Comparison of ENCODE assay signal across 8 mouse cellular contexts in genomic region chr6:100833355-100833754, GRCm38 (mm10). TPM values are rescaled to one million over a fixed set of nuclear protein-coding genes. Genes with fewer than 3 reads are reported as not detected.
DNase-seq lines count a peak whose midpoint lies in the region; ATAC-seq and TF ChIP-seq lines count a peak whose summit lies in the region.

Gene Ppp4r2 (plus strand): TSS chr6:100833622.

- under 1% methylated on average over 47 of the region's 50 CpGs for WGBS in embryonic facial prominence, embryonic 13.5 days
- WGBS in heart, adult 2 months, result under 1% methylated on average over 42 of the region's 50 CpGs
- WGBS in limb, embryonic 13.5 days, result 3% methylated on average over 24 of the region's 50 CpGs
- WGBS in midbrain, embryonic 16.5 days, result under 1% methylated on average over 17 of the region's 50 CpGs

- H3K4me1 ChIP-seq in embryonic facial prominence, embryonic 13.5 days, result peaks cover 18% of the 10 kb centered on the region; the same call in 1 of the 2 replicates
- H3K4me1 ChIP-seq in heart, adult 2 months (ENCODE audit: control insufficient read depth, insufficient read depth, low read length), result peaks cover 2% of the 10 kb centered on the region
- H3K4me1 ChIP-seq in limb, embryonic 13.5 days, result peaks cover 18% of the 10 kb centered on the region
- H3K4me1 ChIP-seq in midbrain, embryonic 16.5 days (ENCODE audit: control insufficient read depth, insufficient read depth, low read length), result peaks cover 25% of the 10 kb centered on the region

- no peak for TF ChIP-seq CTCF in heart, adult 2 months (IDR thresholded peaks at IDR 0.05)

- H3K27ac ChIP-seq in embryonic facial prominence, embryonic 13.5 days, result peak within 1 kb of the TSS; percentile 91
- peak within 1 kb of the TSS; percentile 79 for H3K27ac ChIP-seq in heart, adult 2 months
- peak within 1 kb of the TSS; percentile 91 for H3K27ac ChIP-seq in limb, embryonic 13.5 days
- H3K27ac ChIP-seq in midbrain, embryonic 16.5 days (ENCODE audit: low read length), result peak within 1 kb of the TSS; percentile 91

- no peaks in the 10 kb centered on the region for H3K27me3 ChIP-seq in embryonic facial prominence, embryonic 13.5 days
- H3K27me3 ChIP-seq in heart, adult 2 months (ENCODE audit: control insufficient read depth, insufficient read depth, low read length), result no peaks in the 10 kb centered on the region
- no peaks in the 10 kb centered on the region for H3K27me3 ChIP-seq in limb, embryonic 13.5 days
- no peaks in the 10 kb centered on the region for H3K27me3 ChIP-seq in midbrain, embryonic 16.5 days (ENCODE audit: control insufficient read depth, insufficient read depth, low read depth, low read length)

- H3K4me3 ChIP-seq in embryonic facial prominence, embryonic 13.5 days, result peak within 1 kb of the TSS; percentile 81
- peak within 1 kb of the TSS; percentile 83 for H3K4me3 ChIP-seq in heart, adult 2 months
- H3K4me3 ChIP-seq in limb, embryonic 13.5 days, result peak within 1 kb of the TSS; percentile 73
- peak within 1 kb of the TSS; percentile 87 for H3K4me3 ChIP-seq in midbrain, embryonic 16.5 days (ENCODE audit: low read depth, low read length)

- no peak for TF ChIP-seq POLR2A in heart, adult 2 months (IDR thresholded peaks at IDR 0.05; ENCODE audit: insufficient read depth, low read depth, low read length)

- ATAC-seq in embryonic facial prominence, embryonic 13.5 days (ENCODE audit: insufficient number of reproducible peaks, insufficient read depth, low FRiP score, low TSS enrichment, low read depth), result peak; percentile 91
- peak; percentile 94 for ATAC-seq in limb, embryonic 13.5 days (ENCODE audit: low FRiP score, low read depth)
- ATAC-seq in midbrain, embryonic 16.5 days, result peak; percentile 96

- H3K9ac ChIP-seq in embryonic facial prominence, embryonic 13.5 days, result peak within 1 kb of the TSS; percentile 88
- peak within 1 kb of the TSS; percentile 91 for H3K9ac ChIP-seq in heart, adult 2 months (ENCODE audit: low read depth, low read length)
- peak within 1 kb of the TSS; percentile 82 for H3K9ac ChIP-seq in limb, embryonic 13.5 days
- peak within 1 kb of the TSS; percentile 82 for H3K9ac ChIP-seq in midbrain, embryonic 16.5 days (ENCODE audit: low read depth, low read length)

- no peaks in the 10 kb centered on the region for H3K9me3 ChIP-seq in embryonic facial prominence, embryonic 13.5 days
- no peaks in the 10 kb centered on the region for H3K9me3 ChIP-seq in limb, embryonic 13.5 days
- no peaks in the 10 kb centered on the region for H3K9me3 ChIP-seq in midbrain, embryonic 16.5 days (replicated peaks; ENCODE audit: control insufficient read depth, low read length, poor library complexity, severe bottlenecking)

- peak; percentile 84 for DNase-seq in 3134 (ENCODE audit: extremely low read depth, insufficient read length, low spot score)
- DNase-seq in adrenal gland, postnatal 36 days, result peak; percentile 93 to 96
- peak; percentile 93 to 95 for DNase-seq in heart, adult 2 months
- DNase-seq in kidney, adult 8-10 months, result peak; percentile 88 to 90
- DNase-seq in spleen, postnatal 10 days (ENCODE audit: low spot score in 2 of 2), result peak; percentile 84 to 94

- peaks cover 4% of the 10 kb centered on the region for H3K79me2 ChIP-seq in heart, adult 2 months (replicated peaks; ENCODE audit: control insufficient read depth, insufficient read depth, low read length)

- H3K4me2 ChIP-seq in embryonic facial prominence, embryonic 13.5 days, result peak within 1 kb of the TSS; percentile 60
- H3K4me2 ChIP-seq in limb, embryonic 13.5 days (replicated peaks), result peak within 1 kb of the TSS; percentile 61
- H3K4me2 ChIP-seq in midbrain, embryonic 16.5 days (ENCODE audit: low read length), result peak within 1 kb of the TSS; percentile 73

- no peak for TF ChIP-seq EP300 in heart, adult 2 months (IDR thresholded peaks at IDR 0.05; ENCODE audit: insufficient read depth, low read depth, low read length)

- peaks cover 32% of the 10 kb centered on the region for H3K36me3 ChIP-seq in embryonic facial prominence, embryonic 13.5 days
- H3K36me3 ChIP-seq in heart, adult 2 months (ENCODE audit: control insufficient read depth, insufficient read depth, low read length), result peaks cover 28% of the 10 kb centered on the region
- peaks cover 35% of the 10 kb centered on the region for H3K36me3 ChIP-seq in limb, embryonic 13.5 days
- H3K36me3 ChIP-seq in midbrain, embryonic 16.5 days (ENCODE audit: control insufficient read depth, insufficient read depth, low read length), result peaks cover 8% of the 10 kb centered on the region

- intact Hi-C loops in heart, adult 2 months (cut with DNase I), result loop anchor here (5.0 kb wide), 1 partner anchor 156 kb away; no protein-coding TSS in a partner anchor

RNA-seq across cellular contexts. Expression of gene Ppp4r2, which starts in this region (rescaled TPM):
- total RNA-seq in adrenal gland, postnatal 36 days (2021), result 10 to 100 TPM; 70.5 to 87.0 TPM
- 25.4 and 28.6 TPM in 2 replicates for polyA plus RNA-seq in embryonic facial prominence, embryonic 13.5 days (2015; fragmentation: Nextera tagmentation; extraction: Ambion mirVana)
- 10 to 100 TPM; 46.0 to 46.7 TPM for total RNA-seq in heart, adult 2 months (2021)
- polyA plus RNA-seq in heart, adult 2 months (2012; rRNA removed), result 9.7 and 11.9 TPM in 2 replicates
- 24.9 and 25.7 TPM in 2 replicates for polyA plus RNA-seq in limb, embryonic 13.5 days (2015; fragmentation: Nextera tagmentation; extraction: Ambion mirVana)
- 16.2 and 19.2 TPM in 2 replicates for polyA plus RNA-seq in midbrain, embryonic 16.5 days (2015; fragmentation: Nextera tagmentation; extraction: Ambion mirVana)

Comparison
In these comparisons a context has a peak if more than half of its experiments do, and no peak if none do; other contexts are left out.
1. Peak in every context shown above with its lines: DNase-seq, ATAC-seq, H3K4me3 ChIP-seq and H3K27ac ChIP-seq.